Mouse (Mus musculus) heart, postnatal 25 days (tissue): ENCODE results near the gene Cphx2. TPM values are rescaled to one million over a fixed set of nuclear protein-coding genes. Genes with fewer than 3 reads are reported as not detected.

ENCODE experiments used
- total RNA-seq, 2 experiments: library from RNA; stranded (reverse); gene quantifications; 2 replicates each; pipeline ENCODE4 v1.2.3; 2021

Gene Cphx2
- total RNA-seq, 2 experiments from 2014 or later = not detected

Other genes with a start within 250 kb of the Cphx2 start
- gene Anxa11, start 239.4 kb upstream of the Cphx2 start, total RNA-seq = 10 to 100 TPM; 72.3 to 80.0 TPM
- 1 to 10 TPM; 3.0 to 3.6 TPM for gene Plac9a, start 178.4 kb upstream of the Cphx2 start, total RNA-seq
- 1 to 10 TPM in 1 of 2 experiments, under 1 TPM in 1; 0.96 to 1.1 TPM for gene Tmem254a, start 153.8 kb upstream of the Cphx2 start, total RNA-seq
- gene Cphx1, start 143.2 kb upstream of the Cphx2 start, total RNA-seq = not detected
- not detected for gene Duxbl1, start 102.9 kb upstream of the Cphx2 start, total RNA-seq
- gene Gm9780, start 38.8 kb upstream of the Cphx2 start, total RNA-seq = 10 to 100 TPM; 21.3 to 30.8 TPM
- 1 to 10 TPM; 6.8 to 7.0 TPM for gene Tmem254c, start 14.2 kb upstream of the Cphx2 start, total RNA-seq
- gene Cphx3, start 781 bp downstream of the Cphx2 start, total RNA-seq = not detected
- not detected for gene Duxbl2, start 36.8 kb downstream of the Cphx2 start, total RNA-seq
- 10 to 100 TPM; 44.6 to 46.8 TPM for gene Plac9b, start 101.0 kb downstream of the Cphx2 start, total RNA-seq
- gene Tmem254b, start 125.5 kb downstream of the Cphx2 start, total RNA-seq = 1 to 10 TPM; 2.0 to 2.6 TPM
- not detected for gene Duxbl3, start 176.4 kb downstream of the Cphx2 start, total RNA-seq